Mouse (Mus musculus): ENCODE data around the gene Tctex1d2. TPM values are rescaled to one million over a fixed set of nuclear protein-coding genes. Genes with fewer than 3 reads are reported as not detected.

The Tctex1d2 gene
- total and polyA plus RNA-seq, 3 experiments: 13.0 to 239 (median 23.7) TPM

DNA sequence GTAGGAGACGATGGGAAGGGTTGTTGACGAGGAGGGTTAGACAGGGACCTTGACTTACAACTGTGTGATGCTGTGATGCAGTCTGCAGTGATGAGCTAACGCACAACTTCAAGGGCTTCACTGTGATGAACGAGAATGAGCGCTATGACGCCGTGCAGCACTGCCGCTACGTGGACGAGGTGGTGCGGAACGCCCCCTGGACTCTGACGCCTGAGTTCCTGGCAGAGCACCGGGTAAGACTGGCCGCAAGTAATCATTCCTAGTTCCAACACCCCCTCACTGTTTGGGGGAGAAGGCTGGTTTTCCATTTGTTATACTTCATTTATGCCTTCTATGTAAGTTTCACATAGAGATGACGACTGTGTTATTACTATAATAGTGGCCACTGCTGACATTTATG, 43.4 kb downstream of the Tctex1d2 start (continued):
- TF ChIP-seq NRF1 (IDR thresholded peaks at IDR 0.05; ENCODE audit: insufficient read depth, low read depth, low read length, poor library complexity, severe bottlenecking) (no peak), GABPA (IDR thresholded peaks at IDR 0.05; ENCODE audit: low read depth, low read length) (no peak)

DNA sequence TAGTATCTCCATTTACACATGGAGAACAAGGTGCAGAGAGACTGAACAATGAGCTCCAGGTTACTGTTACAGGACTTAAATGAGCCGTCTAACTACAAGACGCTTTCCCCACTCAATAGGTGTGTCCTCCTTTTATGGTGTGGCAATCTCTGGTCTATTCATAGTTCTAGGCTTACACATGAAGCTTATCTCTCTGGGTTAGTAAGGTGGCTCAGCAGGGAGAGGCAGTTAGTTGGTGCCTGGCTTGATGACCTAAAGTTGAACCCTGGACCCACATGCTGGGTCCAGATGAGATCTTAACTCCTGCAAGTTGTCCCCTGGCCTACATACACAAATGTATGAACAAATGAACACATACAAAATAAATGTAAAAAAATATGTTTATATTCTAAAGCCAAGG, 43.9 kb downstream of the Tctex1d2 start:
- no peaks in the 10 kb centered on the region for H3K9me3 ChIP-seq (replicated peaks; ENCODE audit: insufficient read depth, low read length)
- peak; percentile 51 for DNase-seq (ENCODE audit: low read depth, low spot score)
- no peaks in the 10 kb centered on the region for H3K27me3 ChIP-seq (ENCODE audit: control insufficient read depth in 1 of 2, insufficient read depth in 2 of 2, low read length in 2 of 2)
- TF ChIP-seq GATA1 (IDR thresholded peaks at IDR 0.05; ENCODE audit: low read depth, low read length): peak; percentile 56; the same call in 1 of the 2 replicates
- TF ChIP-seq ETS1 (IDR thresholded peaks at IDR 0.05; ENCODE audit: low read depth, low read length): peak; percentile 75
- TF ChIP-seq TCF12 (IDR thresholded peaks at IDR 0.05; ENCODE audit: low read depth, low read length): peak; percentile 49; the same call in 1 of the 2 replicates
- 0 out of 2 replicates have a peak, but pooled peaks have one; percentile 43 for TF ChIP-seq SIN3A (IDR thresholded peaks at IDR 0.05; ENCODE audit: low read length)
- TF ChIP-seq JUND (IDR thresholded peaks at IDR 0.05; ENCODE audit: low read depth, low read length): no peak
- TF ChIP-seq EP300 (IDR thresholded peaks at IDR 0.05; ENCODE audit: low read depth in 1 of 2, low read length in 2 of 2): peak; percentile 64 to 70; a peak in 2 of 4 replicates
- TF ChIP-seq TAL1 (IDR thresholded peaks at IDR 0.05; ENCODE audit: low read length): peak; percentile 24; the same call in 1 of the 2 replicates
- TF ChIP-seq MYC (IDR thresholded peaks at IDR 0.05; ENCODE audit: low read depth, low read length): no peak
- no peak for TF ChIP-seq NELFE (IDR thresholded peaks at IDR 0.05; ENCODE audit: low read depth, low read length)
- 0 out of 2 replicates have a peak, but pooled peaks have one; percentile 36 for TF ChIP-seq MYB (IDR thresholded peaks at IDR 0.05; ENCODE audit: low read depth, low read length)
- H3K27ac ChIP-seq (ENCODE audit: control insufficient read depth, low read depth, low read length): peak overlapping the region; percentile 26
- no peak overlapping the region for H3K9ac ChIP-seq (ENCODE audit: control insufficient read depth, low read depth, low read length, poor library complexity, severe bottlenecking)
- H3K4me1 ChIP-seq (ENCODE audit: control insufficient read depth in 1 of 2, insufficient read depth in 2 of 2, low read length in 2 of 2): peaks cover 5 to 8% of the 10 kb centered on the region in 2 experiments
- H3K36me3 ChIP-seq (ENCODE audit: control insufficient read depth in 1 of 2, insufficient read depth in 2 of 2, low read length in 2 of 2): peaks cover 8 to 14% of the 10 kb centered on the region in 2 experiments
- H3K79me2 ChIP-seq (ENCODE audit: control insufficient read depth, insufficient read depth, low read length, poor library complexity): no peaks in the 10 kb centered on the region
- no peak overlapping the region for H3K4me3 ChIP-seq (ENCODE audit: control insufficient read depth in 1 of 2, insufficient read depth in 1 of 2, low read depth in 2 of 2, low read length in 2 of 2)

DNA sequence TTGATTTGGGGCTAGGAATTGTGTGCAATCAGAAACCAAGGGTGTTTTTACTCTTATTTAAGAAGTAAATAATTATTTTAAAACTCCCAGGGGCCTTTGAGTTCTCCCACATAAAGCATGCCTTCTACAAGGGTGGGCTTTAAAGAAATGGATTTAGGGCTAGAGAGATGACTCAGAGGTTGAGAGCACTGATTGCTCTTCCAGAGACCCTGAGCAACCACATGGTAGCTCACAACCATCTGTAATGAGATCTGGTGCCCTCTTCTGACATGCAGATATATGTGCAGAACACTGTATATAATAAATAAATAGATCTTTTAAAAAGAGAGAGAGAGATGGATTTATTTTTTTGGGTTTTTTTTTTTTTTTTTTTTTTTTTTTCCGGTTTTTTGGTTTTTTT, 45.4 kb downstream of the Tctex1d2 start:
- no peak overlapping the region for H3K4me3 ChIP-seq (ENCODE audit: control insufficient read depth in 1 of 2, insufficient read depth in 1 of 2, low read depth in 2 of 2, low read length in 2 of 2)
- no peak for DNase-seq (ENCODE audit: low read depth, low spot score)
- no peaks in the 10 kb centered on the region for H3K79me2 ChIP-seq (ENCODE audit: control insufficient read depth, insufficient read depth, low read length, poor library complexity)
- H3K27ac ChIP-seq (ENCODE audit: control insufficient read depth, low read depth, low read length): no peak overlapping the region
- H3K27me3 ChIP-seq (ENCODE audit: control insufficient read depth in 1 of 2, insufficient read depth in 2 of 2, low read length in 2 of 2): no peaks in the 10 kb centered on the region
- no peaks in the 10 kb centered on the region for H3K9me3 ChIP-seq (replicated peaks; ENCODE audit: insufficient read depth, low read length)
- no peak overlapping the region for H3K9ac ChIP-seq (ENCODE audit: control insufficient read depth, low read depth, low read length, poor library complexity, severe bottlenecking)
- H3K4me1 ChIP-seq (ENCODE audit: control insufficient read depth in 1 of 2, insufficient read depth in 2 of 2, low read length in 2 of 2): peaks cover 13 to 16% of the 10 kb centered on the region in 2 experiments
- peaks cover 11 to 27% of the 10 kb centered on the region in 2 experiments for H3K36me3 ChIP-seq (ENCODE audit: control insufficient read depth in 1 of 2, insufficient read depth in 2 of 2, low read length in 2 of 2)
- TF ChIP-seq E2F4 (IDR thresholded peaks at IDR 0.05; ENCODE audit: borderline replicate concordance, low read depth, low read length): no peak
- TF ChIP-seq UBTF (IDR thresholded peaks at IDR 0.05; ENCODE audit: borderline replicate concordance, insufficient read depth, low read depth, low read length): no peak
- no peak for TF ChIP-seq ZNF384 (IDR thresholded peaks at IDR 0.05; ENCODE audit: low read depth, low read length)
- TF ChIP-seq SMC3 (IDR thresholded peaks at IDR 0.05; ENCODE audit: low read depth, low read length): peak; percentile 31; the same call in 1 of the 2 replicates
- no peak for TF ChIP-seq GABPA (IDR thresholded peaks at IDR 0.05; ENCODE audit: low read depth, low read length)
- TF ChIP-seq NRF1 (IDR thresholded peaks at IDR 0.05; ENCODE audit: insufficient read depth, low read depth, low read length, poor library complexity, severe bottlenecking): no peak
- TF ChIP-seq RCOR1 (IDR thresholded peaks at IDR 0.05; ENCODE audit: low read depth, low read length): no peak
- no peak for TF ChIP-seq ZC3H11A (IDR thresholded peaks at IDR 0.05; ENCODE audit: low read depth, low read length)
- TF ChIP-seq USF1 (IDR thresholded peaks at IDR 0.05; ENCODE audit: low read depth, low read length): no peak
- peak; percentile 15 for TF ChIP-seq RAD21 (IDR thresholded peaks at IDR 0.05; ENCODE audit: low read depth, low read length)
- TF ChIP-seq BHLHE40 (IDR thresholded peaks at IDR 0.05; ENCODE audit: borderline replicate concordance, low read depth, low read length): no peak
- no peak for TF ChIP-seq MXI1 (IDR thresholded peaks at IDR 0.05; ENCODE audit: low read depth, low read length)
- TF ChIP-seq CHD1 (IDR thresholded peaks at IDR 0.05; ENCODE audit: low read depth, low read length): no peak
- TF ChIP-seq ZKSCAN1 (IDR thresholded peaks at IDR 0.05; ENCODE audit: low read depth, low read length): no peak
- no peak for TF ChIP-seq ELF1 (IDR thresholded peaks at IDR 0.05; ENCODE audit: low read depth, low read length)
- TF ChIP-seq HCFC1 (IDR thresholded peaks at IDR 0.05; ENCODE audit: low read depth, low read length): no peak
- TF ChIP-seq MAZ (IDR thresholded peaks at IDR 0.05; ENCODE audit: low read depth, low read length): no peak
- TF ChIP-seq MAFK (IDR thresholded peaks at IDR 0.05; ENCODE audit: borderline replicate concordance, low read depth, low read length): no peak
- 0 out of 2 replicates have a peak, but pooled peaks have one; percentile 22 for TF ChIP-seq MYC (IDR thresholded peaks at IDR 0.05; ENCODE audit: low read depth, low read length)
- no peak for TF ChIP-seq MEF2A (IDR thresholded peaks at IDR 0.05; ENCODE audit: extremely low read depth, insufficient replicate concordance, low read depth, low read length, poor library complexity, severe bottlenecking)

Measured in MEL (cell line).